Mouse (Mus musculus) brown adipose tissue, adult 24 weeks (tissue): ENCODE data around the gene Frmd8. TPM values are rescaled to one million over a fixed set of nuclear protein-coding genes. Genes with fewer than 3 reads are reported as not detected.
A peak's percentile ranks its signal among the peaks of the same experiment; 100 is the strongest.

ENCODE experiments used
- H3K27ac ChIP-seq: fragments of 200-500 bp; replicated peaks from 2 replicates; pipeline ENCODE4 v1.5.1; 2012; ENCODE audit warnings: low read depth, mild to moderate bottlenecking, low read length
- H3K4me1 ChIP-seq: fragments of 200-500 bp; 2 replicates; pipeline ENCODE4 v1.6.1; 2012; ENCODE audit warnings: low read length, mixed read lengths; ENCODE audit not compliant: control insufficient read depth, insufficient read depth, insufficient read length
- H3K4me3 ChIP-seq: fragments of 200-500 bp; 2 replicates; pipeline ENCODE4 v1.5.1; 2012; ENCODE audit warnings: low read depth, mild to moderate bottlenecking, low read length, moderate library complexity; ENCODE audit not compliant: insufficient read depth
- polyA plus RNA-seq: library from polyadenylated mRNA; stranded (reverse); fragments of >200 nt; gene quantifications from 2 replicates; pipeline ENCODE4 v1.2.4, GENCODE M21; 2012; ENCODE audit not compliant: missing spikeins, insufficient read depth, insufficient read length

The Frmd8 gene
- polyA plus RNA-seq, 1 experiment, result 6.6 TPM

DNA sequence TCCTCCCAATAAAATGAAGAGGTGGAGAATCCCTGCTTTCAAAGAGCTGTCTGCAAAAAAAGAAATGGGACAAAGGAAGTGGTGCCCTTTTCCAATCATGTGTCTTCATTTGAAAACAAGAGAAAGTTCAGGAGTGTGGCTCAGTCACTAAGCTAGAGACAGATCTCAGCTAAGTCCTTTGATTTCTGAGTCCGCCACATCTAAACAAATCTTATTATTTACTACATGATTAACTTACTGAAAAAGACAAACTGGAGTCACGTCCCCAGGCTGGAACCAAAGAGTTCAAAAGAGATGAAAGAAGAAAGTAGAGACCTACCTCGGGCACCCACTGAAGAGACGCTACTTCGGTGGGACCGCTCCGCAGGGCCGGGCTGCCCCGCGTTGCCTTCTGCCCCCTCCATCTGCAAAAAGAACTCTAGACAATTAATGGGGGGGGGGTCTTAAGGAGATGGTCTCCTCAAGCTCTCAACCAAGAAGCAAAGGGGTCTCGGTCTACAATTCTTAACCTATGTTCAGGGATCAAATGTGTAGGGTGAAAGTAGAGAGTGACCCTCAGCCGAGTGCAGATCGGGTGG is 594 bp downstream of the Frmd8 start:
- Histone ChIP-seq H3K4me1 (peaks cover 13% of the 10 kb centered on the region), H3K27ac (peak overlapping the region; percentile 78), H3K4me3 (peak overlapping the region; percentile 99)

GRCm38 (mm10) chr19:5872931-5873556 is 2.0 kb downstream of the Frmd8 start:
- H3K4me3 ChIP-seq, result peak overlapping the region; percentile 7; the same call in 1 of the 2 replicates
- peaks cover 13% of the 10 kb centered on the region for H3K4me1 ChIP-seq
- no peak overlapping the region for H3K27ac ChIP-seq

- Histone ChIP-seq H3K27ac (no peak overlapping the region), H3K4me3 (peak overlapping the region; percentile 7; the same call in 1 of the 2 replicates), H3K4me1 (peaks cover 13% of the 10 kb centered on the region)
These were observed 2.5 kb downstream of the Frmd8 start for GRCm38 (mm10) chr19:5872528-5872927.

- Histone ChIP-seq H3K4me3 (no peak overlapping the region), H3K4me1 (peaks cover 10% of the 10 kb centered on the region), H3K27ac (peak overlapping the region; percentile 50; the same call in 1 of the 2 replicates)
These were observed 3.4 kb downstream of the Frmd8 start for GRCm38 (mm10) chr19:5871683-5872082.

DNA sequence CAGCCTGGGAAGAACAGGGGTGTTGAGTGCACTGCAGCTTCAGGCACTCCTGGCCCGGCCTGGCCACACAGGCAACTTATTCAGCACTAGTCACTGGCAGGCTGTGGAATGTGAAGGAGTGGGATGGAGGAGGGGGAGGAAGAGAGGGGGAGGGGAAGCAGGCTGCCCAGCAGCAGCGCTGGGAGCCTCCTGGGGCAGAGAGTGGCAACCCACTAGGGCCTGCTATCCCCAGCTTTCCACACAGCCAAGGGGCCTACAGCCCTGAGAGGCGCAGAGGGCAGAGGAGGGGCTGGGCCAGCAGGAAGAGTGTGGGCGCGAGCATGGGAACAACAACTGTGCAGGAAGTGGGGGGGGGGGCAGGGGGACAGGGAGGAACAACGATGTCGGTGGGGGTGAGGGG is 3.8 kb downstream of the Frmd8 start:
- no peak overlapping the region for H3K4me3 ChIP-seq
- H3K27ac ChIP-seq, result peak overlapping the region; percentile 50; the same call in 1 of the 2 replicates
- peaks cover 10% of the 10 kb centered on the region for H3K4me1 ChIP-seq

DNA sequence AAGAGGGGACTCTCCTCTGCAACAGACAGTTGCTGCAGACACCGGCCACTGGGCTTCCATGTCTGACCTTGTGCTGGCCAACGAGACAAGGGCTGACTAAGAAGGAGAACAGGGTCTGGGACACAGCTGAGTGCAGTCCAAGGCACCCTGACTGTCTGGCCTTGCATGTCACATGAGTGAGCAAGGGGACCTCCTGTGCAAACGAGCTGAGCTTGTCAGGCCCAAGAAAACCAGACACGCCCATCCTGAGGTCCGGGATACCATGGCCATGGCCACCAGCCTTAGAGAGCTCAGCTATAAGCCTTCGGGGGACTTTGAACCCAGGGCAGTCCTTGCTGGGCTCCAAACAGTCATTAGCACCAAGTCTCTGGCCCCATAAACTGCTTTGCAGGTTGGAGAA is 7.0 kb downstream of the Frmd8 start:
- Histone ChIP-seq H3K4me1 (peaks cover 5% of the 10 kb centered on the region; the same call in 1 of the 2 replicates), H3K27ac (no peak overlapping the region), H3K4me3 (no peak overlapping the region)

- no peak overlapping the region for H3K27ac ChIP-seq
- H3K4me1 ChIP-seq, result no peaks in the 10 kb centered on the region
- H3K4me3 ChIP-seq, result no peak overlapping the region
These were observed 10.2 kb downstream of the Frmd8 start for GRCm38 (mm10) chr19:5864710-5865398.

DNA sequence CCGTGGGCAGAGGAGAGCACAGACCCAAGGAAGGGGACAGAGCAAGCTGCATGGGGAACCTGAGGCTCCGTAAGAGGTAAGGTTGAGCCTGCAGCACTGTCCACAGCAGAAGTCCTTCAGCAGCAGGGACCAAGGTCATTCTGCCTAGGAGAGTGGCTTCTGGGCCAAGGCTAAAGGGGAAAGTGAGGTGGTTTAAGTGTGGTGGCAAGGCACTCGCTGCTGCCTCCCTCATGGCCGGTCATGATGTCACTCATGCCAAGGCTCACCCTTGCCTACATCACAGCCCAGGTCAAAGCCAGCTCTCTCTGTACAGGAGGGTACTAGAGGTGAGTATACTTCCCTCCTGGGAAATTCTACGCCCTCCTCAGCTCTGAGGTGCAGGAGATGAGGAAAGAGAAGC is 11.3 kb downstream of the Frmd8 start:
- Histone ChIP-seq H3K4me1 (no peaks in the 10 kb centered on the region), H3K4me3 (no peak overlapping the region), H3K27ac (no peak overlapping the region)

GRCm38 (mm10) chr19:5862335-5863085 is 12.6 kb downstream of the Frmd8 start:
- H3K4me1 ChIP-seq, result no peaks in the 10 kb centered on the region

GRCm38 (mm10) chr19:5856604-5857003 is 18.5 kb downstream of the Frmd8 start:
- Histone ChIP-seq H3K4me1 (peaks cover 9% of the 10 kb centered on the region), H3K4me3 (no peak overlapping the region), H3K27ac (no peak overlapping the region)

More at GRCm38 (mm10) chr19:5862335-5863085, 12.6 kb downstream of the Frmd8 start:
- Histone ChIP-seq H3K27ac (no peak overlapping the region), H3K4me3 (no peak overlapping the region)

- Histone ChIP-seq H3K27ac (peak overlapping the region; percentile 67), H3K4me1 (peaks cover 35% of the 10 kb centered on the region), H3K4me3 (no peak overlapping the region)
These were observed 22.9 kb downstream of the Frmd8 start for GRCm38 (mm10) chr19:5852035-5852722.

GRCm38 (mm10) chr19:5851481-5851971 is 23.5 kb downstream of the Frmd8 start:
- H3K27ac ChIP-seq, result peak overlapping the region; percentile 67
- peak overlapping the region; percentile 14; the same call in 1 of the 2 replicates for H3K4me3 ChIP-seq
- peaks cover 35% of the 10 kb centered on the region for H3K4me1 ChIP-seq

- Histone ChIP-seq H3K4me3 (no peak overlapping the region), H3K27ac (peak overlapping the region; percentile 68), H3K4me1 (peaks cover 35% of the 10 kb centered on the region)
These were observed 24.2 kb downstream of the Frmd8 start for GRCm38 (mm10) chr19:5850860-5851259.

DNA sequence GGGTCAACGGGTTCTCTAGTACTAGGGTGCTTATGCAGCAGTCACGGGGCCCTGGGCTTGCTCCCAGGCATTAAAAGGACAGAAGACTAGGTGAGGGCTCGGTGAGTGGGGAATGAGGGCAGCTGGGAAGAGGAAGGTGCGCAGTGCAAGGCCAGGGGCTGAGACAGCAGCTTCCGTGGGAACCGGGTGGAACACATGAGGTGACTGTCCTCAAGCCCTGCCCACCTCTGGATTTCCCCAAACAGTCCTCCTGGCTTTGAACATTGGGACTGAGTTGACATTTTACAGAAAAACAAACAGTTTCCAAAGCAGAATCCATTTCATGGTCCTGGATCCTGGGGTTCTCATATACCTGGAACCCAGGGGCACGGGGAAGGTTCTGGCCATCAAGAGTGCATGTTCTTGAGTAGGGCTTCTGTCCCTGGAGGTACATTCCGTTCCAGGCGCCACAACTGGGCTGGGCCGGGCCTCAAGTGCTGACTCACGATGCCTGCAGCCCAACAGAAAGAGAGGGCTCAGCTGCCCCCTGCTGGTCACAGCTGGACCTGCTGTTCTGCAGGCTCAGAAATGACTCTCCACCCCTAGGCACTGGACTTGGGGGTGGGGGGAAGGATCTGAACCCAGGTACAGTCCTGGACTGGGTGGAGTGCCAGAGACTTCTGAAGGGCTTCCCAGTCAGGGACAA is 25.1 kb downstream of the Frmd8 start:
- Histone ChIP-seq H3K4me3 (peak overlapping the region; percentile 62), H3K4me1 (peaks cover 35% of the 10 kb centered on the region)

More for the DNA sequence above, 25.1 kb downstream of the Frmd8 start:
- H3K27ac ChIP-seq, result peak overlapping the region; percentile 100
